Mouse (Mus musculus): ENCODE data around the gene Casp14. TPM values are rescaled to one million over a fixed set of nuclear protein-coding genes. Genes with fewer than 3 reads are reported as not detected.
"Not testable (repeated sequence)": the region's sequence is repeated elsewhere in the genome, so short reads cannot be mapped to it uniquely, and the experiment has no call there.

Gene Casp14
- polyA plus RNA-seq, 1 experiment = not detected

GRCm38 (mm10) chr10:78710706-78711105 lies 7.4 kb downstream of the Casp14 start:
- Histone ChIP-seq H3K9me3 (replicated peaks; ENCODE audit: control insufficient read depth, insufficient read depth, low read length, poor library complexity, severe bottlenecking) (no peaks in the 10 kb centered on the region), H3K36me3 (ENCODE audit: control insufficient read depth, insufficient read depth, low read length, poor library complexity, severe bottlenecking) (no peaks in the 10 kb centered on the region), H3K27ac (ENCODE audit: insufficient read depth, low read length) (no peak overlapping the region), H3K4me1 (ENCODE audit: control insufficient read depth, insufficient read depth, low read length) (no peaks in the 10 kb centered on the region), H3K27me3 (ENCODE audit: control insufficient read depth, insufficient read depth, low read length, poor library complexity, severe bottlenecking) (no peaks in the 10 kb centered on the region), H3K4me3 (ENCODE audit: low read depth, low read length) (no peak overlapping the region), H3K9ac (ENCODE audit: low read depth, poor library complexity, severe bottlenecking) (no peak overlapping the region)
- TF ChIP-seq CTCF (IDR thresholded peaks at IDR 0.05; ENCODE audit: low read depth, low read length) (no peak), POLR2A (IDR thresholded peaks at IDR 0.05; ENCODE audit: insufficient read depth, low read length) (no peak), EP300 (IDR thresholded peaks at IDR 0.05; ENCODE audit: insufficient read depth, low read depth, low read length) (no peak)

DNA sequence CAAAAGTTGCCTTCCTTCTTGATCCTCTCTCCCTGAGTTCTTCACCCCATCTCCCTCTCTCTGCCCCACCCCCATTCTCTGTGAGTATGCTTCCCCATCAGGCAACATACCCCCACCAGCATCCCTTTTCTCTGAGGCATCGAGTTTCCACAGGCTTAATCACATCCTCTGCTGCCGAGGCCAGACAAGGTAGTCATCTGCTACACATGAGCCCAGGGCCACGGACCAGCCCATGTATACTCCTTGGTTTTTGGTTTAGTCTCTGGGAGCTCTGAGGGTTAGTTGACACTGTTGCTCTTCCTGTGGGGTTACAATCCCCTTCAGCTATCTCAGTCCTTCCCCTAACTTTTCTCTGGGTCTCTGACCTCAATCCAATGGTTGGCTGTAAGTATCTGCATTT lies 17.2 kb downstream of the Casp14 start:
- no peak overlapping the region for H3K27ac ChIP-seq (ENCODE audit: insufficient read depth, low read length)
- no peaks in the 10 kb centered on the region for H3K27me3 ChIP-seq (ENCODE audit: control insufficient read depth, insufficient read depth, low read length, poor library complexity, severe bottlenecking)
- H3K9me3 ChIP-seq (replicated peaks; ENCODE audit: control insufficient read depth, insufficient read depth, low read length, poor library complexity, severe bottlenecking) = no peaks in the 10 kb centered on the region
- TF ChIP-seq EP300 (IDR thresholded peaks at IDR 0.05; ENCODE audit: insufficient read depth, low read depth, low read length) (no peak), CTCF (IDR thresholded peaks at IDR 0.05; ENCODE audit: low read depth, low read length) (no peak), POLR2A (IDR thresholded peaks at IDR 0.05; ENCODE audit: insufficient read depth, low read length) (no peak)
- H3K4me1 ChIP-seq (ENCODE audit: control insufficient read depth, insufficient read depth, low read length) = no peaks in the 10 kb centered on the region
- no peaks in the 10 kb centered on the region for H3K36me3 ChIP-seq (ENCODE audit: control insufficient read depth, insufficient read depth, low read length, poor library complexity, severe bottlenecking)
- no peak overlapping the region for H3K4me3 ChIP-seq (ENCODE audit: low read depth, low read length)
- H3K9ac ChIP-seq (ENCODE audit: low read depth, poor library complexity, severe bottlenecking) = no peak overlapping the region

GRCm38 (mm10) chr10:78689973-78690372 lies 28.1 kb downstream of the Casp14 start:
- TF ChIP-seq POLR2A (IDR thresholded peaks at IDR 0.05; ENCODE audit: insufficient read depth, low read length) (no peak), CTCF (IDR thresholded peaks at IDR 0.05; ENCODE audit: low read depth, low read length) (no peak), EP300 (IDR thresholded peaks at IDR 0.05; ENCODE audit: insufficient read depth, low read depth, low read length) (no peak)
- H3K27ac ChIP-seq (ENCODE audit: insufficient read depth, low read length) = no peak overlapping the region
- no peaks in the 10 kb centered on the region for H3K9me3 ChIP-seq (replicated peaks; ENCODE audit: control insufficient read depth, insufficient read depth, low read length, poor library complexity, severe bottlenecking)
- H3K27me3 ChIP-seq (ENCODE audit: control insufficient read depth, insufficient read depth, low read length, poor library complexity, severe bottlenecking) = no peaks in the 10 kb centered on the region; the same call in 1 of the 2 replicates
- H3K4me1 ChIP-seq (ENCODE audit: control insufficient read depth, insufficient read depth, low read length) = no peaks in the 10 kb centered on the region
- H3K9ac ChIP-seq (ENCODE audit: low read depth, poor library complexity, severe bottlenecking) = no peak overlapping the region
- no peaks in the 10 kb centered on the region for H3K36me3 ChIP-seq (ENCODE audit: control insufficient read depth, insufficient read depth, low read length, poor library complexity, severe bottlenecking)
- no peak overlapping the region for H3K4me3 ChIP-seq (ENCODE audit: low read depth, low read length)

GRCm38 (mm10) chr10:78686995-78687577 lies 31.0 kb downstream of the Casp14 start:
- Histone ChIP-seq H3K4me3 (ENCODE audit: low read depth, low read length) (no peak overlapping the region), H3K27ac (ENCODE audit: insufficient read depth, low read length) (no peak overlapping the region), H3K9ac (ENCODE audit: low read depth, poor library complexity, severe bottlenecking) (no peak overlapping the region), H3K9me3 (replicated peaks; ENCODE audit: control insufficient read depth, insufficient read depth, low read length, poor library complexity, severe bottlenecking) (no peaks in the 10 kb centered on the region), H3K27me3 (ENCODE audit: control insufficient read depth, insufficient read depth, low read length, poor library complexity, severe bottlenecking) (no peaks in the 10 kb centered on the region), H3K36me3 (ENCODE audit: control insufficient read depth, insufficient read depth, low read length, poor library complexity, severe bottlenecking) (no peaks in the 10 kb centered on the region), H3K4me1 (ENCODE audit: control insufficient read depth, insufficient read depth, low read length) (no peaks in the 10 kb centered on the region)
- TF ChIP-seq CTCF (IDR thresholded peaks at IDR 0.05; ENCODE audit: low read depth, low read length) (no peak), EP300 (IDR thresholded peaks at IDR 0.05; ENCODE audit: insufficient read depth, low read depth, low read length) (no peak), POLR2A (IDR thresholded peaks at IDR 0.05; ENCODE audit: insufficient read depth, low read length) (no peak)

GRCm38 (mm10) chr10:78670121-78670520 lies 48.0 kb downstream of the Casp14 start:
- H3K9ac ChIP-seq (ENCODE audit: low read depth, poor library complexity, severe bottlenecking); H3K4me3 ChIP-seq (ENCODE audit: low read depth, low read length); H3K9me3 ChIP-seq (replicated peaks; ENCODE audit: control insufficient read depth, insufficient read depth, low read length, poor library complexity, severe bottlenecking); H3K4me1 ChIP-seq (ENCODE audit: control insufficient read depth, insufficient read depth, low read length); H3K27me3 ChIP-seq (ENCODE audit: control insufficient read depth, insufficient read depth, low read length, poor library complexity, severe bottlenecking); H3K27ac ChIP-seq (ENCODE audit: insufficient read depth, low read length); H3K36me3 ChIP-seq (ENCODE audit: control insufficient read depth, insufficient read depth, low read length, poor library complexity, severe bottlenecking): not testable (repeated sequence)

DNA sequence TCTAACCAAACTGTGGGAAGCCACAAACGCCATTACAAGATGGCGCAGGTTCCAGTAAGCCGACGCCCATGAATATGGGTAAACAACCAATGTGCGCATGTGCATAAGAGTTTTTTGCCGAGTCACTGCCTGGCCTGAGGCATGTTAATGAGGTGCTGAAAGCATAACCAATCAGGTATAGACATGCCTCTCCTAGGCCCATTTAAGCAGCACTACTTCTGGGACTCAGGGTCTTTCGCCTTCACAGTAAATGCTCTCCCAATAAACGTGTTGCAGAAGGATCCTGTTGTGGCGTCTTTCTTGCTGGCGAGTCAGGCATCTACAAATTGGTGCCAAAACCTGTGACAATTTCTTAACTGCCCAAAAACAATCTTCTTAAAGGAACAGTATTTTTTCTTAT lies 51.4 kb downstream of the Casp14 start:
- not testable (repeated sequence) for H3K4me1 ChIP-seq (ENCODE audit: control insufficient read depth, insufficient read depth, low read length); H3K9me3 ChIP-seq (replicated peaks; ENCODE audit: control insufficient read depth, insufficient read depth, low read length, poor library complexity, severe bottlenecking)

More for the DNA sequence above, 51.4 kb downstream of the Casp14 start:
- not testable (repeated sequence) for H3K4me3 ChIP-seq (ENCODE audit: low read depth, low read length); H3K9ac ChIP-seq (ENCODE audit: low read depth, poor library complexity, severe bottlenecking); H3K36me3 ChIP-seq (ENCODE audit: control insufficient read depth, insufficient read depth, low read length, poor library complexity, severe bottlenecking); H3K27me3 ChIP-seq (ENCODE audit: control insufficient read depth, insufficient read depth, low read length, poor library complexity, severe bottlenecking)
- 0 out of 2 replicates have a peak overlapping the region, but pooled peaks have one; percentile 33 for H3K27ac ChIP-seq (ENCODE audit: insufficient read depth, low read length)
